Mouse (Mus musculus) heart, embryonic 13.5 days (tissue): ENCODE results near the gene Iqck. TPM values are rescaled to one million over a fixed set of nuclear protein-coding genes. Genes with fewer than 3 reads are reported as not detected.

Experiments
- ATAC-seq: fragments of 200-750 bp; cut with Nextera tagmentation; 2 replicates; pipeline ENCODE4 v1.8.0; 2017; ENCODE audit warnings: moderate TSS enrichment; ENCODE audit not compliant: insufficient number of reproducible peaks, low FRiP score, low TSS enrichment; ENCODE audit errors: extremely low read depth
- H3K27ac ChIP-seq: fragments of 300-500 bp; sonication (generic); replicated peaks from 2 replicates; pipeline ENCODE4 v1.5.1; 2015; ENCODE audit warnings: moderate library complexity, mild to moderate bottlenecking, inconsistent platforms
- H3K27me3 ChIP-seq: fragments of 300-500 bp; sonication (generic); replicated peaks from 2 replicates; pipeline ENCODE4 v1.6.1; 2015; ENCODE audit warnings: mild to moderate bottlenecking, inconsistent platforms
- H3K36me3 ChIP-seq: fragments of 300-500 bp; sonication (generic); 2 replicates; pipeline ENCODE4 v1.6.1; 2015; ENCODE audit warnings: mild to moderate bottlenecking, inconsistent platforms
- H3K4me1 ChIP-seq: fragments of 300-500 bp; sonication (generic); 2 replicates; pipeline ENCODE4 v1.6.1; 2015; ENCODE audit warnings: inconsistent platforms
- H3K4me2 ChIP-seq: fragments of 300-500 bp; sonication (generic); 2 replicates; pipeline ENCODE4 v1.6.1; 2015; ENCODE audit warnings: inconsistent platforms, mild to moderate bottlenecking, moderate library complexity
- H3K4me3 ChIP-seq: fragments of 300-500 bp; sonication (generic); 2 replicates; pipeline ENCODE4 v1.5.1; 2015; ENCODE audit warnings: moderate library complexity, mild to moderate bottlenecking, inconsistent platforms
- H3K9ac ChIP-seq: fragments of 300-500 bp; sonication (generic); 2 replicates; pipeline ENCODE4 v1.6.1; 2015; ENCODE audit warnings: inconsistent platforms, mild to moderate bottlenecking, moderate library complexity
- H3K9me3 ChIP-seq: fragments of 300-500 bp; sonication (generic); 2 replicates; pipeline ENCODE4 v1.6.1; 2016; ENCODE audit warnings: inconsistent platforms
- WGBS: fragments of 180-500 bp; shearing (Covaris S2); methylation state at CpG from one replicate; pipeline ENCODE4 v1.1.7; 2015; ENCODE audit warnings: mixed read lengths; 5-methylcytosine and 5-hydroxymethylcytosine counted together
- polyA plus RNA-seq: library from polyadenylated mRNA; unstranded; fragments of >200 nt; fragmentation: Nextera tagmentation; extraction: Ambion mirVana; gene quantifications from 2 replicates; pipeline ENCODE4 v1.2.1, GENCODE M21; 2015

Iqck gene
- polyA plus RNA-seq, 1 experiment from 2014 or later = 0.96 TPM

DNA sequence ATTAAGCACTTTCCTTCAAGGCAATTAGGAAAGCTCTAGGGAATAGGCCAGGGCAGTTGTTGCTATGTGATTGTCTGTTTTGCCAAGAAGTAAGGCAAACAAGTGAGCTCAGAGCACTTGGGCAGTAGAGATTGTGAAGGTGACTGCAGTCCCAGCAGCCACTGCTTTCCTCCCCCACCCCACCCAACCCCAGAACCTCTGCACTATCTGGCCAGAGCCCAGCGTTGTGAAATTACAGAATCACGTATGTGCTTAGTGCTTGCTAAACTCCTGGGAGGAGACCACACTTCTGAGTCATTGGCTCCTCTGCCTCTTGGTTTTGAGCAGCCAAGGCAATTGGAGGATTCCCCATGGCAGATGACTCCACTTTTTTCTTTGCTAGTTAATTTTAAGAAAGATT lies 79.8 kb downstream of the Iqck start:
- H3K27me3 ChIP-seq = no peaks in the 10 kb centered on the region
- 18% methylated on average over 2 of the region's 2 CpGs for WGBS
- ATAC-seq = no peak

DNA sequence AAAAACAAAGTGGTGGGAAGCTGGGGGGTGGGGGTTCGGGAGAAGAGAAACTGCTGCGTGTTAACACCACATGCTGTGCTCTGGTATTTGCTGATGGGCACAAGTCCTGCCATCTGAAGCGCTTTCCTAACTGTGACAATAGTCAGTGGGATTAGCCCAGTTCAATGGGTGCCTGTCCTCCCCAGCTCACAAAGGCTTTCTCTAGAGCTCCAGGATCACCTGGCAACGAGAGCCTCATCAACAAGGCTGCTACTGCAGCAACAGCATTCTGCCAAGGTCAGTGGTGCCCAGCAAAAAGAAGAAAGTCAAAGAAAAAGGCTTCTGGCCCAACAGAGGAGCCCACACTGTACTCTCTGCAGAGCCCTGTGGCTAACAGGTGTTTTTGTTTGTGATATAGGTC lies 81.3 kb downstream of the Iqck start:
- no peaks in the 10 kb centered on the region for H3K36me3 ChIP-seq
- no peak overlapping the region for H3K4me3 ChIP-seq
- peaks cover 8% of the 10 kb centered on the region; the same call in 1 of the 2 replicates for H3K4me1 ChIP-seq
- ATAC-seq = no peak
- H3K4me2 ChIP-seq = no peak overlapping the region
- WGBS = 39% methylated on average over 4 of the region's 4 CpGs
- H3K27ac ChIP-seq = no peak overlapping the region
- no peak overlapping the region for H3K9ac ChIP-seq
- H3K27me3 ChIP-seq = no peaks in the 10 kb centered on the region
- no peaks in the 10 kb centered on the region for H3K9me3 ChIP-seq

More for the DNA sequence above, 79.8 kb downstream of the Iqck start:
- H3K4me2 ChIP-seq = no peak overlapping the region
- peaks cover 17% of the 10 kb centered on the region for H3K4me1 ChIP-seq
- no peak overlapping the region for H3K4me3 ChIP-seq
- H3K36me3 ChIP-seq = no peaks in the 10 kb centered on the region
- no peaks in the 10 kb centered on the region for H3K9me3 ChIP-seq
- H3K27ac ChIP-seq = no peak overlapping the region
- H3K9ac ChIP-seq = no peak overlapping the region

DNA sequence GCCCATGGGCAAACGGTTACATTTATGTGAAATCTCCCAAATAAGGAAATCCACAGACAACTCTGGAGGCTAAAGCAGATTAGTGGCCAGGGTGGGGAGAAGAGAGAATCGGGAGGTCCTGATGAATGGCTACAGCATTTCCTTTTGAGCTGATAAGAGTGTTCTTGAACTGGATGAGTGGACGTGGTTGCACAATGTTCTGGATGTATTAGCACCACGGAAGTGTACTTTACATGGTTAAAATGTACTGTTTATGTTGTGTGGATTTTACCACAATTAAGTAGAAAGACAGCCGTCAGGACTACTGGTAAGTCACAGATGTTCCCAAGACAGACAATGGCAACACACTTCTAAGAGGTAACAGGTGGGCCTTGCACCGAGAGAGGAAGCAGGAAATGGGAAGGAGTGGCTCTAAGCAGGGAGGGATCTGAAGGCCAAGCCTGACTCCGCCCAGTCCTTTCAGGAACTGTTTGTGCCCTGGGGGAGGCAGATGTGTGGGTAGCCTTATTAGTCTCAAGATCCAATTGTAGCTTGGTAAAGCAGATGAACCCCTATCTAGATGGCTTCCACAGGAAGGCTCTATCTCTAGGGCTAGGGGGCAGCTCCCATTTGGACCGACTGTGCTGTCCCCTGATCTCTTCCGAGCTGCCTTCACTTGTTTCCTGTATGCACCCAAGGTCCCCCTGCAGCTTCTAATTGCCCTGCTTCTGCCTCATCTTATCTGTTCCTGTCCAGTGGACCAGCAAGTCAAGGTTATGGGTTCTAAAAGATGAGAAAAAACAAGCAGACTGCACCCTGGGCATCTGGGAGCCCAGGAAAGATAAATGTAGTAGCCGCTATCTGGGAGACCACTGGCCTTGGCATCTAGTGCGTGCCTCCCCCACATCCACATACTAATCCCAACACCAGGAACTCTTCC lies 82.2 kb downstream of the Iqck start:
- WGBS = 57% methylated on average over 11 of the region's 11 CpGs
- peaks cover 7% of the 10 kb centered on the region; the same call in 1 of the 2 replicates for H3K4me1 ChIP-seq
- H3K36me3 ChIP-seq = no peaks in the 10 kb centered on the region
- no peaks in the 10 kb centered on the region for H3K9me3 ChIP-seq
- H3K4me3 ChIP-seq = no peak overlapping the region
- H3K4me2 ChIP-seq = no peak overlapping the region
- ATAC-seq = no peak
- no peak overlapping the region for H3K27ac ChIP-seq
- no peak overlapping the region for H3K9ac ChIP-seq
- H3K27me3 ChIP-seq = no peaks in the 10 kb centered on the region

DNA sequence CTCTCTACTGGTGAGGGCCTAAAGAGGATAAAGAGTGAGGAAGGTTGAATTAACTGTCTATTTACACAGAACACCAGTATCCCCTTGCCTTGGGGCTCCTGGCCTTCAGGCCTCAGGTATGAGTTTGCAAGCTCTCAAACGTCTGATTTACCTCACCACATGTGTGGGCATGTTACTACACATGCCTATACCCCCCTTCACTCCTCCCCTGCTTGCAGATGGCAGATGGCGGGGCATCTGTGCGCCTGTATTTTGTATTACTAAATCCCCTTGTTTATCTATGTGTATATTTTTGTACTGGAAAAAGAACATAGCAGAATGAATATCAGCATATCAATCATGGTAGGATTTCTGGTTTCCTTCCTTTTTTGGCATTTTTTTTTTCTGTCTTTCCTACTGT lies 86.7 kb downstream of the Iqck start:
- Histone ChIP-seq H3K4me3 (no peak overlapping the region), H3K9me3 (no peaks in the 10 kb centered on the region), H3K4me1 (peaks cover 7% of the 10 kb centered on the region; the same call in 1 of the 2 replicates), H3K27me3 (no peaks in the 10 kb centered on the region), H3K27ac (no peak overlapping the region), H3K4me2 (no peak overlapping the region), H3K36me3 (no peaks in the 10 kb centered on the region), H3K9ac (no peak overlapping the region)
- WGBS = 77% methylated on average over 3 of the region's 3 CpGs
- ATAC-seq = no peak

DNA sequence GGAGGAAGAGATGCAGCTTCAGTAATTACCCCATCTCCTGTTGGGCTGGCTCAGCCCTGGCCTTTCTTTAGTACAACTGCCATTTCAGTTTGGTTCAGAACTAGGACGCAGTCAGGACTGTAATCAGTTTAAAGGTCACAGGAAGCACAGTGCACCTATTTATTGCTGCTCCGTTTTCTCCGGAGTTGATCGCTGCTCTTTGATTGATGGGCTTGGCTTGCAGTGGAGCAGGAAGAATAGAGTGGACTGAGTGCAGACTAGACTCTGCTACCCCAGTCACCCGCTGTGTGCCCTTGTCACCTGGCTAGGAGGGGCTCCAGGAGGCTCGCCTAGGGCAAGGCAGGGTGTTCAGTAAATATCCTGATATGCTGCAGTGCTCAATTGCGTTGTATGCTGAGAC lies 87.6 kb downstream of the Iqck start:
- Histone ChIP-seq H3K4me2 (no peak overlapping the region), H3K9ac (no peak overlapping the region), H3K27ac (no peak overlapping the region), H3K27me3 (no peaks in the 10 kb centered on the region), H3K36me3 (no peaks in the 10 kb centered on the region), H3K4me3 (no peak overlapping the region), H3K9me3 (no peaks in the 10 kb centered on the region), H3K4me1 (0 out of 2 replicates have a peak, but pooled peaks cover under 1% of the 10 kb centered on the region)
- ATAC-seq = no peak
- 50% methylated on average over 7 of the region's 7 CpGs for WGBS

DNA sequence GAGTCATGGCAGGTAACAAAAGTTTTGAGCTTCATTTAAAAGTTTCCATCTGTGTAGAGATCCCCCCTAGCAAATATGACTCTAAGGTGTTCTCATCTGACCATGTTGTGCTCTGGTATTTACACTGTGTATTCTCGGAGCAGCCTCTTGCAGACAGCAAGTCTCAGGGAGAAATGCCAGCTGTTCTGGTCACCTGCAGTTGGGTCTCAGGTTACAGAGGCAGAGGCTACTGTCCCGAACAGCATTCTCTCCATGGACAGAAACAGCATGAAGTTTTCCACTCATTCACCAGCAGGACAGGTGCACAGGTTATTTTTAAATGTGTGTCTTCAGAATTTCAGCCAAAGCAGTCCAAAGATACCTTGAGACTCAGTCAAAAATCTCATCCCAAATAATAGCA lies 89.3 kb downstream of the Iqck start:
- H3K27ac ChIP-seq = no peak overlapping the region
- no peak overlapping the region for H3K9ac ChIP-seq
- no peaks in the 10 kb centered on the region for H3K36me3 ChIP-seq
- H3K4me1 ChIP-seq = peaks cover 4% of the 10 kb centered on the region
- no peak overlapping the region for H3K4me2 ChIP-seq
- no peak overlapping the region for H3K4me3 ChIP-seq
- H3K9me3 ChIP-seq = no peaks in the 10 kb centered on the region
- H3K27me3 ChIP-seq = no peaks in the 10 kb centered on the region
- 23% methylated on average over 2 of the region's 2 CpGs for WGBS
- no peak for ATAC-seq

DNA sequence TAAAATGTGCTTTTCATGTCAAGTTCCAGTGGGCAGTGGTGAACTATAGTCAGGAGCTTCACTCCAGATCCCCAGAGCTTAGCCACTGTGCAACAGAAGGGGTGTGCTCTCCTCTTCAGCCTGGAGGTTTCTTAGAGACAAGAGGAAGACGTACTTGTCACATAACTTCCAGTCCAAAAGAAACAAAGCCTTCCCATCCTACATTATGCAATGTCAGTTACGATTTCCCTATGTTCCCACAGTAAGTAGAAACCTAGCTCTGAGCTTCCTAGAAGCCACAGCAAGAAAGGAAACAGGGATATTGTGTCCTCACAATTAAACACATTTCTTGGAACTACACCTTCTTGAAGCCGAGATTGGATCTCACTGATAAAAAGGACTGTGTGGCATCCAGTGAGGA lies 91.7 kb downstream of the Iqck start:
- Histone ChIP-seq H3K36me3 (no peaks in the 10 kb centered on the region), H3K4me3 (no peak overlapping the region), H3K9me3 (no peaks in the 10 kb centered on the region), H3K4me2 (no peak overlapping the region), H3K27ac (no peak overlapping the region), H3K27me3 (no peaks in the 10 kb centered on the region), H3K9ac (no peak overlapping the region), H3K4me1 (peaks cover 7% of the 10 kb centered on the region)
- 47% methylated on average over 3 of the region's 3 CpGs for WGBS
- ATAC-seq = no peak

DNA sequence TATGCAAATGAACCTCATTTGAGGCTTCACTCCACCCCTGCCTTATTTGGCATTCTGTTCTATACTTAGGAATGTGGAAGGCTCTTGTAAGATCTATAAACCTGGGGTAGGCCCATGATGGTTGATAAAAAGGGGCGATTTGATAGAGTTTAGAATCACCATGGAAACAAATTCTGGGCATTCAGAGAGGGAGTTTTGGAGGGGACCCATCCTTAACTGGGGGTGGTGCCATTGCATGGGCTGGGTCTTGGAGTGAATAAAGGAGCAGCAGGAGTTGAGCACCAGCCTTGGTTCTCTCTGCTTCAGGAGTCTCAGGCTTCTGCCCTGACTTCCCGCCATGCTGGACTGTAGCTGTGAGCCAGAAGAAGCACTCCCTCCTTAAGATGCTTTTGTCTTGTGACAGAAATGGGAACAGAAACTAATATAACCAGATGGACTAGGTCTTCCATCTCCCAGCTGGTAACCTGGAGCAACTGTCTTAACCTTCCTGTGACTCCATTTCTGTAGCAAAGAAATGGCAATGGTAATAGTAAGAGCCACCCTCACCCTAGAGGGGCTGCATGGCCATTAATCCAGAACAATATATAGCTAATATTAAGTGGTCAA lies 93.2 kb downstream of the Iqck start:
- Histone ChIP-seq H3K4me1 (peaks cover 16% of the 10 kb centered on the region), H3K9me3 (no peaks in the 10 kb centered on the region), H3K27ac (no peak overlapping the region), H3K27me3 (no peaks in the 10 kb centered on the region), H3K9ac (no peak overlapping the region), H3K4me3 (no peak overlapping the region), H3K36me3 (no peaks in the 10 kb centered on the region), H3K4me2 (no peak overlapping the region)
- ATAC-seq = no peak
- WGBS = 60% methylated on average over 2 of the region's 2 CpGs

DNA sequence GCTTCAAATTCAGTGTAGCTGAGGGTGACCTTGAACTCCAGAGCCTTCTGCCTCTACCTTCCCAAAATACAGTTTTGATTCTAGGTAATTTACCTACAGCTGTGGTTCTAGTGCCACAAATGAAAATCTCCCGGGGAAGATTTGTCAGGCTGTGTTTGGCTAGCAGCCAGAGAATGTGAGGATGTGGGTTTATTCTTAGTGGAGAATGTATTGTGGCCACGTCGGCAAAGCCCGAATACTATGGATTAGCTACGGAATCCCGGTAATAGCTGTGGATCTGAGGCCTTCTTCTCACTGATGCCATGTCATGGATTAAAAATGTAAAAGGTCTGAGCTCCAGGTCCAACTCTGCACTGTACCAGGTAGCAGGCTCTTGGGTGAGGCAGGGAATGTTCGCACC lies 94.2 kb downstream of the Iqck start:
- Histone ChIP-seq H3K27ac (no peak overlapping the region), H3K36me3 (no peaks in the 10 kb centered on the region), H3K4me2 (0 out of 2 replicates have a peak overlapping the region, but pooled peaks have one; percentile 5), H3K9ac (no peak overlapping the region), H3K4me3 (no peak overlapping the region), H3K4me1 (peaks cover 20% of the 10 kb centered on the region), H3K27me3 (no peaks in the 10 kb centered on the region), H3K9me3 (no peaks in the 10 kb centered on the region)
- no peak for ATAC-seq
- WGBS = 30% methylated on average over 7 of the region's 7 CpGs

DNA sequence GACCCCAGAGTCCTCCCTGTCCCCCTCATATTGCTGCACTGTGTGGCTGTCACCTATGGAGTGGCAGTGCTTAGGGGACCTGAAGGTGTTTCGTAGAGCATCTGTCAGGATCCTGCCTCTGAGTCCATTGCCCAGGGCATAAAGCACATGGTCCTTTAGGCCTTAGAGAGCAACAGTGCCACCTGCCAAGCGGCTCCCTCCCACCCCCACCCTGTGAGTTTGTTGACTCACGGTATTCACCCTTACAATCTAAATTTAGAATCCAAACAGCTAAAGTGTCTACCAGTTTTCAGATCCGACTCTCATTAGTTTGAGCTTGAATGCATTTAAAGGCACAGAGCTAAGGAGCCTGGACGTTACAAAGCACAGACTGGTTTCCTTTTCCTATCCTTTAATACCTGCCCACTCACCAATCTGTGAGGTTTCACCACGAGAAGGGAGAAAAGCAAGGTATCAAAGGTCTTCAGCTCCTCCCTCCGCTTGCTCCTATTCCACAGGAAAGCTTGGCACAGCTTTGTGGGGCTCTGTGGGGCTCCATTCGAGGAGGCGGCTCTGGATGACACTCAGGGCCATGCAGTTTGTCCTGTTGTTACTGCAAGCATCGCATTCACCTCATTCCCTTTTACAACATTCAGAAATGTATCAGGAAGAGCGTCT lies 98.2 kb downstream of the Iqck start:
- Histone ChIP-seq H3K4me2 (no peak overlapping the region), H3K4me3 (no peak overlapping the region), H3K27me3 (no peaks in the 10 kb centered on the region), H3K9me3 (no peaks in the 10 kb centered on the region), H3K27ac (no peak overlapping the region), H3K4me1 (peaks cover 31% of the 10 kb centered on the region), H3K9ac (no peak overlapping the region), H3K36me3 (no peaks in the 10 kb centered on the region)
- no peak for ATAC-seq
- 52% methylated on average over 11 of the region's 11 CpGs for WGBS

DNA sequence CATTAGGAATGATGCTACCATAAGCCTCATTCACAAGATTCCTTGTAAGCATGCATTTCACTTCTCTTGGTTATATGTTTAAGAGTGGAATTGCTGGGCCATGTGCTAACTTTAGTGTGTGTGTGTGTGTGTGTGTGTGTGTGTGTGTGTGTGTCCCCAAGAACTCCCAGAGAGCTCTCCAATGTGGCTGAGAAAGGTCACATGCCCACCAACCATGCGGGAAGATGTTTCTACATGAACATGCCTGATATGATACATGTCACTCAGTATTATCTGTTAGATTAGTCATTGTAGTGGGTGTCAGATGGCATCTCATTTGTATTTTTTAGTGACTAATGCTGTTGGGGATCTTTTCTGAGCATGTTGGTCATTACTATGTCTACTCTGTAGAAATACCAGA lies 99.4 kb downstream of the Iqck start:
- Histone ChIP-seq H3K4me3 (no peak overlapping the region), H3K27ac (no peak overlapping the region), H3K9ac (no peak overlapping the region), H3K4me1 (peaks cover 39% of the 10 kb centered on the region), H3K4me2 (no peak overlapping the region), H3K9me3 (no peaks in the 10 kb centered on the region), H3K36me3 (no peaks in the 10 kb centered on the region), H3K27me3 (no peaks in the 10 kb centered on the region)
- WGBS = 62% methylated on average over 1 of the region's 1 CpGs
- no peak for ATAC-seq
